Mouse (Mus musculus) ovary, postnatal 10 days (tissue): Measurements from ENCODE around the gene Gak.
A peak's percentile ranks its signal among the peaks of the same experiment; 100 is the strongest.

ENCODE experiments used
- DNase-seq: peaks from one replicate; pipeline ENCODE4 v3.0.0; 2022; ENCODE audit warnings: low spot score

Gene Gak

GRCm38 (mm10) chr5:108599923-108600322 is 29.6 kb downstream of the Gak start:
- DNase-seq, result no peak

- no peak for DNase-seq
These were observed 48.1 kb downstream of the Gak start for GRCm38 (mm10) chr5:108581361-108581891.

GRCm38 (mm10) chr5:108573054-108573453 is 56.5 kb downstream of the Gak start:
- no peak for DNase-seq

GRCm38 (mm10) chr5:108570991-108571390 is 58.6 kb downstream of the Gak start:
- no peak for DNase-seq

- no peak for DNase-seq
These were observed 62.5 kb downstream of the Gak start for GRCm38 (mm10) chr5:108567104-108567503.

- no peak for DNase-seq
These were observed 63.0 kb downstream of the Gak start for GRCm38 (mm10) chr5:108566523-108566922.

- DNase-seq, result no peak
These were observed 64.2 kb downstream of the Gak start for GRCm38 (mm10) chr5:108565381-108565780.

- DNase-seq, result no peak
These were observed 65.2 kb downstream of the Gak start for GRCm38 (mm10) chr5:108564346-108564745.

GRCm38 (mm10) chr5:108562483-108562882 is 67.1 kb downstream of the Gak start:
- no peak for DNase-seq

- DNase-seq, result no peak
These were observed 72.6 kb downstream of the Gak start for GRCm38 (mm10) chr5:108556986-108557385.

GRCm38 (mm10) chr5:108554041-108554440 is 75.5 kb downstream of the Gak start:
- DNase-seq, result no peak

- no peak for DNase-seq
These were observed 79.4 kb downstream of the Gak start for GRCm38 (mm10) chr5:108550207-108550594.

- peak; percentile 45 for DNase-seq
These were observed 79.9 kb downstream of the Gak start, which contains the start of gene Cplx1 for GRCm38 (mm10) chr5:108549489-108550206. Cplx1 (minus strand) TSS chr5:108550024.

GRCm38 (mm10) chr5:108549137-108549488 is 80.4 kb downstream of the Gak start:
- no peak for DNase-seq

GRCm38 (mm10) chr5:108547636-108548035 is 81.9 kb downstream of the Gak start:
- no peak for DNase-seq

GRCm38 (mm10) chr5:108543516-108544291 is 85.9 kb downstream of the Gak start:
- no peak for DNase-seq

- DNase-seq, result no peak
These were observed 95.4 kb downstream of the Gak start for GRCm38 (mm10) chr5:108534188-108534587.

- DNase-seq, result no peak
These were observed 107.0 kb downstream of the Gak start for GRCm38 (mm10) chr5:108522597-108522996.

- no peak for DNase-seq
These were observed 107.7 kb downstream of the Gak start for GRCm38 (mm10) chr5:108521896-108522295.

GRCm38 (mm10) chr5:108521016-108521415 is 108.5 kb downstream of the Gak start:
- DNase-seq, result no peak

GRCm38 (mm10) chr5:108520153-108520552 is 109.4 kb downstream of the Gak start:
- no peak for DNase-seq
